Mouse (Mus musculus) heart, adult 2 months (tissue): ENCODE data around the gene Slc7a8.

Experiments
- CTCF ChIP-seq: fragments of 200-600 bp; IDR thresholded peaks from 2 replicates; pipeline ENCODE4 v1.8.1; 2022; ENCODE audit warnings: antibody characterized with exemption, mild to moderate bottlenecking, moderate library complexity
- EP300 ChIP-seq: fragments of 200-500 bp; IDR thresholded peaks from 2 replicates; pipeline ENCODE4 v1.6.1; 2011; ENCODE audit warnings: low read depth, low read length, control low read depth; ENCODE audit not compliant: insufficient read depth
- POLR2A ChIP-seq: fragments of 200-500 bp; IDR thresholded peaks from 2 replicates; pipeline ENCODE4 v1.6.1; 2011; ENCODE audit warnings: mild to moderate bottlenecking, low read depth, low read length, control low read depth; ENCODE audit not compliant: insufficient read depth

DNA sequence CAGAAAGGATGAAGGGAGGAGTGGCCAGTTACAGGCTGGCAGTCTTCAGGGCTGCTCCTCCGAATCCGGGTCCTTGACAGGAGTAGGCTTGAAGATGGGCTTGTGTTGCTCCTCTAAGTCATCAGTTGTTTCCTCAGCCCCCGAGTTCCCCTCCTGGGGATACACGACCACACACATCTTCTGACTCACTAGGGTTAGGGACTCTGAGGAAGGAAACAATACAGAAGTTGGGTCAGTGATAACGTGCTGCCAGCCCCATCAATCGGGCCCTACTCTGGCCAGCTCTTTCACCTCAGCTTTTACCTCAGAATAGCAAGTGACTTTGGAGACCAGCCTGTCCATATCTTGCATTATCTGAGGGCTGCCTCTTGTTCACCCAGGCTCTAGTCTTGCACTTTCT is 57.7 kb downstream of the Slc7a8 start:
- TF ChIP-seq CTCF (no peak), EP300 (no peak), POLR2A (no peak)
